Mouse (Mus musculus) erythroblast, embryonic 14.5 days (primary cell): ENCODE data around the gene Dhx16. TPM values are rescaled to one million over a fixed set of nuclear protein-coding genes. Genes with fewer than 3 reads are reported as not detected.

Experiments
- H3K27me3 ChIP-seq: 2 replicates; pipeline ENCODE4 v1.6.1; 2012; ENCODE audit warnings: inconsistent platforms; ENCODE audit not compliant: control insufficient read depth
- H3K36me3 ChIP-seq: 2 replicates; pipeline ENCODE4 v1.6.1; 2012; ENCODE audit warnings: mild to moderate bottlenecking, inconsistent platforms; ENCODE audit not compliant: control insufficient read depth
- H3K4me1 ChIP-seq: 2 replicates; pipeline ENCODE4 v1.6.1; 2012; ENCODE audit warnings: inconsistent platforms; ENCODE audit not compliant: control insufficient read depth
- H3K4me3 ChIP-seq: replicated peaks from 2 replicates; pipeline ENCODE3; 2012; ENCODE audit warnings: moderate library complexity, mild to moderate bottlenecking, inconsistent platforms
- H3K9me3 ChIP-seq: 2 replicates; pipeline ENCODE4 v1.6.1; 2012; ENCODE audit warnings: low read length, inconsistent platforms, mixed read lengths; ENCODE audit not compliant: control insufficient read depth
- GATA1 ChIP-seq: IDR thresholded peaks from 2 replicates; pipeline ENCODE4 v1.6.1; 2012; ENCODE audit warnings: low read length, inconsistent platforms, mixed read lengths
- TAL1 ChIP-seq: IDR thresholded peaks from 3 replicates; pipeline ENCODE4 v1.6.1; 2012; ENCODE audit warnings: low read length, inconsistent platforms, mixed read lengths
- polyA plus RNA-seq: library from polyadenylated mRNA; stranded (reverse); fragments of >175 nt; gene quantifications from 2 replicates; pipeline ENCODE4 v1.2.3, GENCODE M21; 2012

The Dhx16 gene
- polyA plus RNA-seq, 1 experiment, result 5.2 TPM

GRCm38 (mm10) chr17:35903992-35904355 lies 24.4 kb downstream of the Dhx16 start:
- Histone ChIP-seq H3K36me3 (peaks cover 38% of the 10 kb centered on the region), H3K27me3 (no peaks in the 10 kb centered on the region), H3K4me1 (peaks cover 21% of the 10 kb centered on the region), H3K9me3 (no peaks in the 10 kb centered on the region), H3K4me3 (no peak overlapping the region)
- TF ChIP-seq GATA1 (no peak), TAL1 (no peak)

DNA sequence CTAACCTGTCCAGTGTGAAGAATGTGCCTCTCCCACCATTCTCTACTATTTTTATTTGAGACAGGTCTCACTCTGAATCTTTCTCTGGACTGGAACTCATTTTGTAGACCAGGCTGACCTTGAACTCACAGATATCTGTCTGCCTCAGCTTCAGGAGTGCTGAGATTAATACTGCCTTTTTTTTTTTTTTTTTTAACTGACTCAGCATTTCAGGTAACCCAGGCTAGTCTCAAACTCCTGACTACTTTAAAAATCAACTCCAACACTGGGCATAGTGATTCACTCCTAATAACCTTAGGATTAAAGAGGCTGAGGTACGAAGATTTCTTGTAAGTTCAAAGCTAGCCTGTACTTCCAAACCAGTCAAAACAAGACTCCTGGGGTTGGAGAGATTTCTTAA lies 26.0 kb downstream of the Dhx16 start:
- TF ChIP-seq TAL1, result no peak
- TF ChIP-seq GATA1, result no peak
- Histone ChIP-seq H3K36me3 (peaks cover 40% of the 10 kb centered on the region), H3K4me3 (no peak overlapping the region), H3K9me3 (no peaks in the 10 kb centered on the region), H3K4me1 (peaks cover 27% of the 10 kb centered on the region), H3K27me3 (no peaks in the 10 kb centered on the region)

DNA sequence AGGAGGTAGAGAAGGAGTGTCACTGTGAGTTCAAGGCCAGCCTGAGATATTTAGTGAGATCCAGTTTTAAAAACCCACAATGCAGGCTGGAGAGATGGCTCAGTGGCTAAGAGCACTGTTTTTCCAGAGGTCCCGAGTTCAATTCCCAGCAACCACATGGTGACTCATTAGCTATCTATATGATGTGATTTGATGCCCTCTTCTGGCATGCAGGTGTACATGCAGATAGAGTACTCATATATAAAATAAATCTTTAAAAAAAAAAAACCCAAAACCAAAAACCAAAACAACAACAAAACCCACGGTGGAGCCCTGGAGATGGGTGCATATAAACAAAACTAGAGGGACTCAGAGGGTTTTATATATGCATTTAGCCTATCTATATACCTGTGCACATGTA lies 28.0 kb downstream of the Dhx16 start:
- H3K36me3 ChIP-seq, result peaks cover 57% of the 10 kb centered on the region
- H3K9me3 ChIP-seq, result no peaks in the 10 kb centered on the region
- H3K27me3 ChIP-seq, result no peaks in the 10 kb centered on the region
- H3K4me3 ChIP-seq, result no peak overlapping the region
- no peak for TF ChIP-seq GATA1
- TF ChIP-seq TAL1, result no peak
- peaks cover 32% of the 10 kb centered on the region for H3K4me1 ChIP-seq

DNA sequence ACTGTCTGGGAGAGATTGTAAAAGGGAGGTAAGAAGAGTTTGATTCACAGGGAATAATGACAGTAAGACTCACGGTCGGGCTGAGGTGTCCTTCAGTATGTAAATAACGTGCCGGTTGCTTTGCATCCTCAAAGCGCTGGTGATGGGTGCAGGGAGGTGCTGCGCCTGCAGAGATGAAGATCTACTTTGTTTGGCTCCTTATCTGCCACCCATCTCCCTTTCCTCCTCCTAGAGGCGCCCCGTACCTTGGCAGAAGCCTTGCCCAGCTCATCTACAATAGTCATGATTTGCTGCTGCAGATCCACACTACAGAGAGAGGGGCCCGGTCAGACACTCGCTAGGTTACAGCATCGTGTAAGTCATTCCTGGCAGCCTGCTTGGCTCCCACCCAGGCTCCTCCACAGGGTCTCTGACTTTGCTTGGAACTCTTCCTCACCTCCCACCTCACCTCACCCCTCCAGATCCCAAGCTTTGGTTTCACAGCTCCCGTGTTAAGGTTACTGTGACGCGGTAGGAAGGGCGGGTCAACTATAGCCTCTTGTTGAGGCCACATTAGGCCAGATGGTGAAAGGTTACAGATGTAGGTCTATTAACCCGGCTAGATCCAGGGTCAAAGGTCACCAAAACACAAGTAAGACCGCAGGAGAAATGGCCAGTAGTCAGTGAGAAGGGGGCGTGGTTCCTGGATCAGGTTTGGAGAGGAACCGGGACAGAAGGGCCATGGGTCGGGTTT lies 29.7 kb downstream of the Dhx16 start:
- Histone ChIP-seq H3K4me3 (peak overlapping the region; percentile 76), H3K4me1 (peaks cover 45% of the 10 kb centered on the region), H3K27me3 (no peaks in the 10 kb centered on the region), H3K9me3 (no peaks in the 10 kb centered on the region), H3K36me3 (peaks cover 63% of the 10 kb centered on the region)
- TF ChIP-seq TAL1, result no peak
- TF ChIP-seq GATA1, result no peak

DNA sequence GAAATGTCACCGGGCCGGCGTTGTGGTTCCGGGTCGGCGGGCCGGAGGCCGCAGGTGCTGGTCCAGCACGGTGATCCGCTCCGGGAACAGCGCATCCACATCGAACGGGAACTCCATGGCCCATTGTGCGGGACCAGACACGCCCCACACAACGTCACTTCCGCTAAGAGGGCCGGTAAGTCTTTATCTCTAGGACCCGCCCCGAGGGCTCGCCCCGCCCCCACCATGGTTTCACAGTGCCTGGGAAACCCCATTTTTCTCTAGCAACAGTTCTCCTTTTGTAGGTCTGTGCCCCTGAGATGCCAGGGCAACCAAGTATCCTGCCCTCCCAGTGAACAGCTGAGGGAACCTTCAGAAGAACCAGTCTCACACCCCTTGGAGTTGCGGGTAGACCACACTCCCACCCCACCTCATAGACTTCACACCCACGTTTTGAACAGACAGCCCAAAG lies 30.3 kb downstream of the Dhx16 start, which contains the start of gene Atat1:
Atat1 (minus strand) TSS at position 157 of the 451 bp plus-strand sequence.
- Histone ChIP-seq H3K4me1 (peaks cover 51% of the 10 kb centered on the region), H3K9me3 (no peaks in the 10 kb centered on the region), H3K27me3 (no peaks in the 10 kb centered on the region), H3K4me3 (peak within 1 kb of the TSS; percentile 76), H3K36me3 (peaks cover 65% of the 10 kb centered on the region)
- TF ChIP-seq GATA1 (no peak), TAL1 (no peak)

- TF ChIP-seq GATA1 (no peak), TAL1 (no peak)
- Histone ChIP-seq H3K36me3 (peaks cover 61% of the 10 kb centered on the region), H3K27me3 (no peaks in the 10 kb centered on the region), H3K4me1 (peaks cover 57% of the 10 kb centered on the region), H3K4me3 (peak overlapping the region; percentile 25), H3K9me3 (no peaks in the 10 kb centered on the region)
These were observed 35.4 kb downstream of the Dhx16 start for GRCm38 (mm10) chr17:35914975-35915374.

DNA sequence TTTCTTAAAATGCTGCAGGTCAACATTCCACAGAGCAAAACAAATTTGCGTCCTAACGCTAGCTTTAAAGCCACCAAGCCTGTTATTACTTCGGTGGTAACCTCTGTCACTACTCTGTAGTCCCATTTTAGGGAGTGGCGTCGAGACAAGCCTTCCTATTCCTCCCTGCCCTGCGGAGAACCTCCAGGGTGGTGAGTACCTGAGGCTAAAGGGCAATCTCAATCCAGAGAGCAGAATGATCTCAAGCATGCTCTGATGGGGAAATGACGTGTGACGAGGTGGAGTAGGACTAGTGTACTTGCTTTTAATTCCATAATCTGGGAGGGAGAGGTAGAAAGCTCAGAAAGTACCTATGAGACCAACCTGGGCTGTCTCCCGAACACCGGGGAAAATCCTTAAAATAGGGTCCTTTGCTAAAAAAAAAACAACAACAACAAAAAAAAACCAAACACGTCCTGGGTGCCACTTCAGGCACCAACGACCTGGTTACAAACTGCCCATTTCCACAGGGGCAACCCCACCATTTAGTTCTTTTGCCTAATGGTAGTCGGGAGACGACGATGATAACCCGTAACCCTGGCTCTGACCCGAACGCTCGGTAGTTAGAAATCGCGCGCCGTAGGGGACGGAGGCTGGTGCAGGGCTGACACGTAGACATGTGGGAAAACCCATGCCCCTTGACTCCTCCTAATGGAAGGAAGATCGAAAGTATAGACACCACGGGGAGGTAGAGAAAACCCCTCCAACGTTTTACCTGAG lies 36.1 kb downstream of the Dhx16 start:
- H3K9me3 ChIP-seq, result no peaks in the 10 kb centered on the region
- TF ChIP-seq GATA1, result no peak
- TF ChIP-seq TAL1, result no peak
- H3K4me3 ChIP-seq, result peak overlapping the region; percentile 73
- H3K4me1 ChIP-seq, result peaks cover 62% of the 10 kb centered on the region
- H3K36me3 ChIP-seq, result peaks cover 65% of the 10 kb centered on the region
- no peaks in the 10 kb centered on the region for H3K27me3 ChIP-seq

GRCm38 (mm10) chr17:35916297-35917142 lies 36.9 kb downstream of the Dhx16 start, which contains the start of the genes Mrps18b and Ppp1r10:
Gene Mrps18b, minus strand, starts transcription at chr17:35916389.
Gene Ppp1r10, plus strand, starts transcription at chr17:35916434.
- H3K9me3 ChIP-seq, result no peaks in the 10 kb centered on the region
- H3K4me1 ChIP-seq, result peaks cover 63% of the 10 kb centered on the region
- peaks cover 65% of the 10 kb centered on the region for H3K36me3 ChIP-seq
- peak within 1 kb of the TSS; percentile 73 for H3K4me3 ChIP-seq
- no peaks in the 10 kb centered on the region for H3K27me3 ChIP-seq
- no peak for TF ChIP-seq TAL1
- no peak; the same call in 1 of the 2 replicates for TF ChIP-seq GATA1
